Mouse (Mus musculus) hematopoietic stem cell, adult 5-6 weeks (primary cell): ENCODE data around the gene Tbx3. TPM values are rescaled to one million over a fixed set of nuclear protein-coding genes. Genes with fewer than 3 reads are reported as not detected.
A peak's percentile ranks its signal among the peaks of the same experiment; 100 is the strongest.

Experiments
- ATAC-seq, 2 experiments: fragments of 125-278 bp in 1 of 2; replicated peaks in 1 of 2; 2 replicates each; pipeline ENCODE4 v1.8.0; 2016 to 2017; ENCODE audit warnings: inconsistent platforms in 2 of 2, mild to moderate bottlenecking in 2 of 2, moderate number of reproducible peaks in 2 of 2, low read depth in 1 of 2, moderate TSS enrichment in 1 of 2; ENCODE audit not compliant: low FRiP score in 2 of 2, poor library complexity in 2 of 2, severe bottlenecking in 2 of 2, insufficient read depth in 1 of 2, low TSS enrichment in 1 of 2
- total RNA-seq: library from RNA; stranded (forward); fragments of 172-1452, 232-1000 nt; gene quantifications from 2 replicates; pipeline ENCODE4 v1.2.3, GENCODE M21; 2017

Tbx3 gene
- total RNA-seq, 1 experiment from 2014 or later, result not detected

DNA sequence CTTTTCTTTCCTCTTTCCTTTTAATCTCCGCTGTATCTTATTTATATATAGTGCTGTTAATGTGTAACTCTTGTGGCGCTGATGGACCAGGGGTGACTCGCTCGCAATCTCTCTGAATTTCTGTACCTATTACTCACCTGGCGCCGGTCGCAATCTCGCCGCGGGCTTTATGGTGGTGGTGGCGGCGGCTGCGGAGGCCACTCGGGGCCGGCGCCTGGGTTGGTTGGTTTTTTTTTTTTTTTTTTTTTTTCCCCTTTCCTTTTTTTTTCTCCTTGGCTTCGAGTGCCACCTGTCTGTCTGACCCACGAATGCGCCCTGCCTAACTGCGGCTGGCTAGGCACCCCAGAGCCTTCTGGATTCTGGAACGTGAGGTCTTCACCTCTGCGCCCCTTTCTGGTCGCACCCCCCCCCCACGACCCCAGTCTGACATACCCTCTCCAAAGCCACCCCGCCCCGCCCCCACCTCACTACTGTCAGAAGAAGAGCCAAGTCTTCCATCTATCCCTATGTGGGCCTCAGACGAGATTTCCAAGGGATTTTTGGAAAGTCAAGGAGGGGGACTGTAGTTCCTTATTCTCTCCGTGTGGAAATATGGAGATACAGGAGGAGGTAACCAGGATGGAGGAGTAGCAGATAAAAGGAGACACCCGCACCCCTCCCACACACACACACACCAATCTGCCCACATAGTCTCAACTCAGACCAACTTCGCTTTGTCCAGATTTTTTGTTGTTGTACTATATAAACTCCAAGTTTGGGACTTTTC is 15.9 kb downstream of the Tbx3 start:
- ATAC-seq, result no peak

DNA sequence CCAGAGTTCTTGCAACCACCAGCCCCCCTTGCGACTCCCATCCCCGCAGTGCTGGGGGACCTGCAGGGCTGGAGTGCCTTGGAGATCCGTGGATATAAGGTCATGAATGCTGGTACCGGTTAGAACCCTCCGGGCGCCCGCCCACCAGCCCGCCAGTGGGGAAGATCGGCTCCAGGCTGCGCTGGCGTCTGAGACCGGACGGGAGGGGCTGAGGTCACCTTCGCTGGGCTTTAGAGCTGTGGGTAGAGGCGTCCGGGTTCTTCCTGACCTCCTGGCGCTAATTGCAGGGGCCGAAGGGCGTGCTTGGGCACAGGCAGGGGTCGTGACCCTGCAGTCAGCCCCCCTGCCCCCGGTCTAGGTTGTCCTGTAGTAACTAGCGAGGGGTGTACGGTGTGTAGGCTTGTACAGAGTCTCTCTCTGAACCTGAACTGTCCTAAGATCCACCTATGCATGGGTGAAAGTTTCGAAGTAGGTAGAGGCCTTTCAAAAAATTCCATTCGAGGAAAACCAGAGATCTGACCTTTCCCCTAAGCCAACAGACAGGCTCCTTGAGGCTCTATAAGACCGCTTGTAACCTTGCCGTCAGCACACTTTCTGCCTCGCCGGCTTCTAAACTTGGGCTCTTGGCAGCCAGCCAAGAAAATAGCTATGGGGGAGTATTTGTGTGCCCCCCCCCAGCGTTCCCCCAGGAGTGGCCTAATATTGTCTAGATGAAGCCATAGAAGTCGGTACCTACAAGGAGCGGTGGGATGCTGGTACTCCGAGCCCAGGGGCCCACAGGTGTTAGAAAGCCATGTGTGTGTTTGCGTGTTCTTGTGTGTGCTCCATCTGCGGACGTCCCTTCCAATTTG is 16.8 kb downstream of the Tbx3 start:
- no peak for ATAC-seq

DNA sequence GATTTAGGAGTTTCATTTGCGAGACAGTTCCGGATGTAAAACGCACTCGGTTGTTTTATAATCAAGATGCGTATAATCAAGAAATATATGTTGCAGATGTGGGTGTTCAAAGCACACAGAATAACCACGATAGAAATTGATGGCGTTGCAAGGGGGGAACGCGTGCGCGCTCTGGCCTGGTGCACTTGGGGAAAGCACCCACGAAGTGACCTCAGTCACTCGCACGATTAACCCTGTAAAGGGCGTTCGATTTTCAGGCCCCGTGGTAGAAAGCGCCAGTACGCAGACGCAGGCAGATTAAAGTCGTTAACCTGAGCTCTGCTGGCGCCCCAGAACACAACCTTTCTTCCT is 17.4 kb downstream of the Tbx3 start:
- ATAC-seq, result no peak

DNA sequence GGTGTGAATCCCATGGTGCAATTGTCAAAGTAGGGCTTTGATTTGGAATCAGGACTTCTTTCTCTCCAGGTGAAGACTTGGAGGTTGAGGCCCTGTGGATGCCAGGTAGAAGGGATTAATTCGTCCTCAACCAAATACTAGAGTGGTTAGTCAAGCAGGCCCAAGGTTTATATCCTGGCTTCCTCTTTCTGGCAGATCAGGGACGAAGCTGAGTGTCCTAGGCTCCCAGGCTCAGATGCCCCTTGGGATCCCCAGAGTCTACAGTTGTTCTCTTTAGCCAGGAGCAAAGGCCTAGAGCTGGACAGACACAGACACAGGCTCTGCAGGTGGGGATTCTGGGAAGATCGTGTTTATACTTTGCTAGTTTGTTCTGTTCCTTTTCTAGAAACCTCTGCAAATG is 17.8 kb downstream of the Tbx3 start:
- no peak for ATAC-seq

DNA sequence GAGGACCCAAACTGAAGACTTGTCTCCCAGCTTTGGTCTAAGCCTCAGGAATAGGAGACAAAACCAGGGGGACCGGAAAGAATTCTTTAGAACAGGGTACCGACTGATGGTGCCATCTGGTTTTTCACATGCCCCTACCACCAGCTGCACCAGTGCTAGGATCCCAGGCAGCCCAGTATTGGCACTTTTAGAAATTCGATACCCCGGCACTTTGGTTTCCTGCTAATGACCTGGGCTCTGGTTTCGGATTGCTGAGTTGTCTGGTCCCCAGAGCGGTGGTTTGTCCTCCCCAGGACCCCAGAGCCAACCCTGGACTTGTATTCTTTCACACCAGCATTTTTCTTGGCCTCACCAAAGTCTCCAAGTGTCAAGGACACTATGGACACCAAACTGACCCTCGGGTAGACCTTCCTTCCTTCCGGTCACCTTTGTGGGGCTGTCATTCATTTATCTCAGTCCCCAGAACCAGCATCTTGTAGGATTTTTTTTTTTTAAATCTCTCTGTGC is 18.5 kb downstream of the Tbx3 start:
- no peak for ATAC-seq

DNA sequence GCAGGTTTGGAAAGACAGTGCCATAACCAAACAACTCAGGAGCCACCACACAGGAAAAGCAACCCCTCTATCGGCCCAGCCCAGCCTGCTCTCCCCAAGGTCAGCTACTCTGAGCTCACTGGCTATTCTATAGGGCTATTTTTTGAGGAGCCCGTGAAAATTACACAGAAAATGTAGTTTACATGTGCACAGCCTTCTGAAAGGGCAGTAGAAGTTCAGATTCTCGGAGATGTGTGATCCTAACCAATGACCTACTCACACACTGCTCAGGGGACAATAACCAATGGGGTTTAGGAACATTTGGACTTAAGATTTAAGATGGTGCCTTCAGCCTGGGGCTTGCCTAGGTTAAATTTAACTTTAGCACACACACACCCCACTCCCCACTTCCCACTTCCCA is 19.0 kb downstream of the Tbx3 start:
- no peak for ATAC-seq

DNA sequence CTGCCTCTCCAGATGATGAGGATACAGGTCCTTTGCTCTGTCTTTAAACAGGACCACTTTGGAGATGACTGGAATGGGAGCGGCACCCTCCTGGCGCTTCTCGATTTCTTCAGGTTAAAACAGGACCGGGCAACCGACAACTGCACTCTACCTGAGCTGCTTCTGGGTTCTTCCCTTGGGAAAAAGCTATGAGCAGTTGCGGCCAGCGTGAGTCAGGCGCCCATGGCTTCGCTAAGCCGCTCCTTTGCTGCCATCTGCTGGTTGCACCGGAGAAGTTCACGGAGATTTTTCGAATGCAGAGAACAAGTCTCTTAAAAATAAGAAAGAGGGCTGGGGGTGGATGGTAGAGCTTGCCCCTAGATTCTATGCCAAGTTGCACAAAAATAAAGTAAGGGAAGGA is 20.6 kb downstream of the Tbx3 start:
- peak; percentile 36 to 51; a peak in 3 of 4 replicates for ATAC-seq

DNA sequence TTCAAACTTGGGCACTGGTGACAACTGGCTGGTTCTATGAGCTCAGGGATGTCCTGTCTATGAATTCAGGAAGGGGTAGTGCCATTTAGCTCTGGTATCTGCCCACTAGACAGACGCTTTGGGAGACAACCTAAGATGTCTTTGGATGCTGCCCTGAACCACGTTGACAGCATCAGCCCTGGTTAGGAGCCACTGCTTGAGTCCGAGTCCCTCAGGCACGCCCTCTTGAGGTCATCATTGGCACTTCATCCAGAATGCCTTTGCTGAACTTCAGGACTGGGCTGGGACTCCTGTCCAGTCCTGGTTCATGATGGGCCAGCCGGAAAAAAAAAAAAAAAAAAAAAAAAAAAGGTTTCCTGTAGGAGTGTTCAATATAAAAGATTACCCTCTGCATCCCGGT is 22.0 kb downstream of the Tbx3 start:
- no peak for ATAC-seq

DNA sequence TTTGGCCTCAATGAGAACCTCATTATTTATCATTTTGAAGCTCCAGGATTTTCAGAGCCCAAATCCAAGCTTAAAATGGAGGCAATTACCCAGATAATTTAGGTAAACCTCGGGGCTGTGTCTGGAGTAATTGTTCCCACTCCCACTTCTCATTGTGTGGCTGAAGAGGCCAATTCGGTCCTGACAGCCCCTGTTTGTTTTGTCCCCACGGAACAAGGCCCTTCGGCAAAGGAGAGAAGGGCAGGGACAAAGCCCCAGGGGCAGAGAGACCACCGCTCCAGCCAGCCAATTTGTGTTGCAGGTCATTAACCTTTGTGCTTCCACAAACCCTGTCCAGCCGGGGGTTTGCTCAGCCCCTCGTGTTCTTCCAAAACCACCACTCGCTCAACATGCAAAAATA is 24.4 kb downstream of the Tbx3 start:
- no peak for ATAC-seq

DNA sequence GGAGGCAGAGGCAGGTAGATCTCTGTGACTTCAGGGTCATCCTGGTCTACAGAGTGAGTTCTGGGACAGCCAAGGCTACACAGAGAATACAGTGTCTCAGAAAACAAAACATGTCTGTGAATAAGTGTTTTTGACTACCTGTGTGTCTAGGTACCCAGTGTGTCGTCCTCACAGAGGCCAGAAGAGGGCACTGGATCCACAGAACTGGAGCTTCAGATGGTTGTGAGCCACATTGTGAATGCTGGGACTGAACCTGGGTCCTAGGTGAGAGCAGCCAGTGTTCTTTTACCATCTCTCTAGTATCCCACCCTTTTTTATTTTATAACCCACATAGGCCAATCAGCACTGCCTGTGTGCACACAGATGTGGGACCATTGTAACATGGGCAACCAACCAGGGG is 32.6 kb downstream of the Tbx3 start:
- no peak for ATAC-seq

DNA sequence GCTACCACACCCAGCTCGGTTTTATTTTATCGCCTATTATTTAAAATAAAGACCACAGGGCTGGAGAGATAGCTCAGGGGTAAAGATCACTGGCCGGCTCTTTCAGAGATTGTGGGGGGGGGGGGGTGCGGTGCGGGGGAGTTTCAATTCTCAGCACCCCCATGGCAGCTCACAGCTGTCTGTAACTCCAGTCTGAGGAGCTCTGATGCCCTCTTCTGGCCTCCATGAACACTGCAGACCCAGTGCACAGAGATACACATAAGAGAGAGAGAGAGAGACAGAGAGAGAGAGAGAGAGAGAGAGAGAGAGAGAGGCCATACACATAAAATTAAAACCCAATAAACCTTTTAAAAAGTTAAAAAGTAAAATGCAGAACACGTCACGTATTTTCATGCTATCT is 34.4 kb downstream of the Tbx3 start:
- no peak for ATAC-seq

DNA sequence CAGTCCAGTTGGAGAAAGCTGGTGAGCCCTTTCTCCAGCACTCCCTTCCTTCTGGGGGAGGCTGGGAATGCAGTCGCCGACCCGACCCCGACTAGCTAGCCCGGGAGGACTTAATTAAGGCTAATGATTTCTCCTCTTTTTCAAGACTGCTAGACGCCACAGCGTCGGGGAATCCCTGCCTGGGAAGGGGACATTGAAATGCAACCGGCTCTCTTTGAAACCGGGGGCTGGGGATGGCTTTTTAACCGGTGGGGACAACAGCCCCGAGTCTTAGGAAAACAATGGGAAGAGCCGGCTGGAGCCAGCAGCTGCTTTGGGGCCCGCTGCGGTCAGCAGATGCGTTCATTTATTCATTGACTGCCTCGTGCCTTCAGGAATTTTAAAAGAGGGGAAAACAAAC is 36.0 kb downstream of the Tbx3 start:
- no peak for ATAC-seq

DNA sequence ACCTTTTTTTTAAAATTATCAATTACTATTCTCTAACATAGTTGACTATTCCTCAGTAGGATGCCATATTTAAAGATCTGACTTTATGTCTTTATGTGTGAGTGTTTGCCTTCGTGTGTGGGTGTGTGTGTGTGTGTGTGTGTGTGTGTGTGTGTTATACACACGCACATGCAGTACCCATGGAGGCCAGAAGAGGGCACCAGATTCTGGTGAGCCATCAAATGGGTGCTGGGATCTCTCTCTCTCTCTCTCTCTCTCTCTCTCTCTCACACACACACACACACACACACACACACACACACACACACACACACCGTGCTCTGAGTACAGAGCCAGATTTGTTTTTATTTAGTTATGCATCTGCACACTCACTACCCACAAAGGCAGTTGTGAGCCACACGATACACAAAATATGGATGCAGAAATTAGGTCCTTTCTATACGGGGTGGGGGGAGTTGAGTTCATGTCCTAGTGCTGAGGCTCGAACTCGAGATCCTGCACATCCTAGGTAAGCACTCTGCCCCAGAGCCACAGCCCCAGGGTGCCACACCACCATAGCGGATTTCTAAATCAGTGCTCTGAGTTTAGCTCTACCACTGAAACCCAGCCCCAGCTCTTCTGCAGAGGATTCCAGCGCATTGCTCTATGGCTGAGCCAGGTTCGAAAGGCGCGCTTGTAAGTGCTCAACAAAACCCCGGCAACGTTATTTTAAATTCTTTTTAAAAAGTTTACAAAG is 38.5 kb downstream of the Tbx3 start:
- no peak for ATAC-seq

DNA sequence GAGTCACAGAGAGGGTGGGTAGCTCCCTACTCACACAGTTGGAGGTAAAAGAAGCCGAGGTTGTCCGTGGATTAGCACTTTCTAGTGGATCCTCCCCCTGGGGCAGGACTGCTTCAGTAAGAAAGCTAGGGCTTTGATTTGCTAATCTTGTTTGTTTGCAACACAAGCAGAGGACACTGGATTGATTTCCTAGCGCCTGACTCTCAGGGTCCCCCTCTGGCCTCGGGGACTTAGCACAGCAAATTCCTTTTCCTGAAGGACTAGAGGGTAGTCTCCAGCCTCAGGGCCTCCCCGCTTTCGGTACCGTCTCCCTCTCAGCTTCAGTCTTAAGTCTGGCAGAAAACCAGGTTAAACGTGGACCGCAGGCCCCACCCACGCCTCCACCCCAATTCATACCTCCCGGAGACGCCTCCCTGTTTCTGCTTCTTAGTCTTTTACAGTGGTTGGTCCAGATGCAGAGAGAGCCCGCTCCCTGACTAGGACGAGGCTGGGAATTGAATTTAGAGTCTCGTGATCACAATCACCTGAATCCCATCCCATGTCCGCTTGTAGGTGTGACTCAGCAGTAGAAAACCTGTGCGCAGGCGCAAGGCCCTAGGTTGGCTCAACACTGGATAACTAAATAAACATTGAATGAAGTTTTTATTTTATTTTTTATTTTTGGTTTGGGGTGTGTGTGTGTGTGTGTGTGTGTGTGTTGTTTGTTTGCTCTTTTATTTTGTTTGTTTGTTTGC is 39.5 kb downstream of the Tbx3 start:
- ATAC-seq, result no peak

DNA sequence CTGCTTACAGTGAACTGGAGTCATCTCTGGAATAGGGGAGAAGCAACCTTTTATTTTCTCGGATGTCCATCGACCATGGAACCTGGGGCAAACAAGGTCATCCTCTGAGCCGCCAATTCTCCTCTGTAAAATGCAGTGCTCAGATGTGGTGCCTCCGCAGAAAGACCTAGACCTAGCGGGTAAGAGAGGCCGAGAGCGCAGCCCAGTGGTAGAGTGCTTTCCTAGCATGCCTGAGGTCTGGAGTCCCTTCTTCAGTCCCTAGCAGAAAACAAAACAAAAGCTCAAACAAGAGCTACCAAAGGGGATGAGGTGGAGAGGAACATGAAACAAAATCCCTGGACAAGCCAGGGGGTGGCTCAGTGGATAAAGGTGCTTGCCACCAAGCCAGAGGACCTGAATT is 40.3 kb downstream of the Tbx3 start:
- no peak for ATAC-seq

DNA sequence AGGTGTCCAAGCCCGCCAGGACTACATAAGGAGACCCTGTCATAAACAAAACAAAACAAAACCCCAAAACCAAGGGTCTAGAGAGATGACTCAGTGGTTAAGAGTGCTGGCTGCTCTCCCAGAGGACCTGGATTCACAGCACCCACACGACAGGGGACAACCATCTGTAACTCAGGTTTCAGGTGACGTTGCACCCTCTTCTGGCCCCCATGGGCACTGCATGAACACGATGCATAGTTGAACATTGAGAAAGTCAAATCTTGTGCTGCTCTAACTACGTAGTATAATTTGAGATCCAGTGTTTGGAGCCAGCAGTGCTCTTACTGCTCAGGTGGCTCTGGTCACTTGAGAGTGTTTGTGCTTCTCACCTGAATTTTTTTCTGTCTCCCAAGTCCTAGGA is 41.2 kb downstream of the Tbx3 start:
- no peak for ATAC-seq

DNA sequence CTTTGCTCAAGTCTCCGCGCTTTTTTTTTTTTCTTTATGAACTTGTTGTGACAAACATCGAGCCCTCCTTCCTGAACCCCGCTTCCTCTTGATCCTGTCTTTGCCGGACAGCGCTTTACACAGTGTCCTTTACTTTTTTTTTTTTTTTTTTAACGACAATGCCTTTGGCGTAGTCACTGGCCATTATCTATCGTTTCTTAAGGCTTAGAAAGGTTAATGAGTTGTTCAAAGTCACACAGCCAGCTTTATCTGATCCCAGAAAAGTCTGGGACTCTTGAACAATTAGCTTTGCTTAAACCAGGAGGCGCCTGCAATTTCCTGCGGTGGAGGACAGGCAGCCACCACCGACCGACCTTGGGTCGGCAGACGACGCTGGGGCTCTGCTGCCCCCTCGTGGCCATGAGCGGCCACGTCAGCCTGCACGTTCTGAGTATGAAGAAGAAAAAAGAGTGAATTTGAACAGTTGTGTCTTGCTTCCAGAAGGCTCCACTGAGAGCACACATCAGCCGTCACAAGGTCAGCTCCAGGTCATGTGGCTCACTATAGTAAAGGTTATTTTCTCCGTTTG is 42.3 kb downstream of the Tbx3 start:
- ATAC-seq, result peak; percentile 77 to 86
